Mouse (Mus musculus): ENCODE data around the gene Olfr320. TPM values are rescaled to one million over a fixed set of nuclear protein-coding genes. Genes with fewer than 3 reads are reported as not detected.
"Not testable (repeated sequence)": the region's sequence is repeated elsewhere in the genome, so short reads cannot be mapped to it uniquely, and the experiment has no call there.

Olfr320 gene
- polyA plus RNA-seq, 1 experiment: not detected

GRCm38 (mm10) chr11:58643350-58643749 is 37.5 kb upstream of the Olfr320 start:
- no peak overlapping the region for H3K4me3 ChIP-seq (ENCODE audit: control insufficient read depth, low read depth, low read length)
- peaks cover 3% of the 10 kb centered on the region for H3K4me1 ChIP-seq (ENCODE audit: control insufficient read depth, insufficient read depth, low read length)
- H3K36me3 ChIP-seq (ENCODE audit: control insufficient read depth, insufficient read depth, low read length): no peaks in the 10 kb centered on the region
- TF ChIP-seq CTCF (IDR thresholded peaks at IDR 0.05; ENCODE audit: control insufficient read depth, insufficient read depth, insufficient replicate concordance, low read depth, low read length) (peak; percentile 92; the same call in 1 of the 2 replicates), POLR2A (IDR thresholded peaks at IDR 0.05; ENCODE audit: control insufficient read depth, low read depth, low read length) (no peak)
- no peak overlapping the region for H3K27ac ChIP-seq (ENCODE audit: control insufficient read depth, insufficient read depth, low read depth, low read length)
- H3K27me3 ChIP-seq (ENCODE audit: control insufficient read depth, insufficient read depth, low read length): no peaks in the 10 kb centered on the region

- TF ChIP-seq CTCF (IDR thresholded peaks at IDR 0.05; ENCODE audit: control insufficient read depth, insufficient read depth, insufficient replicate concordance, low read depth, low read length) (no peak), POLR2A (IDR thresholded peaks at IDR 0.05; ENCODE audit: control insufficient read depth, low read depth, low read length) (no peak)
- no peaks in the 10 kb centered on the region for H3K36me3 ChIP-seq (ENCODE audit: control insufficient read depth, insufficient read depth, low read length)
These were observed 25.7 kb upstream of the Olfr320 start for GRCm38 (mm10) chr11:58655151-58655550.

GRCm38 (mm10) chr11:58658596-58658995 is 22.3 kb upstream of the Olfr320 start, which contains the start of gene Olfr322:
Olfr322 (plus strand) TSS chr11:58658782.
- H3K4me1 ChIP-seq (ENCODE audit: control insufficient read depth, insufficient read depth, low read length): no peaks in the 10 kb centered on the region
- no peak within 1 kb of the TSS for H3K27ac ChIP-seq (ENCODE audit: control insufficient read depth, insufficient read depth, low read depth, low read length)
- TF ChIP-seq POLR2A (IDR thresholded peaks at IDR 0.05; ENCODE audit: control insufficient read depth, low read depth, low read length): no peak
- H3K27me3 ChIP-seq (ENCODE audit: control insufficient read depth, insufficient read depth, low read length): no peaks in the 10 kb centered on the region
- H3K36me3 ChIP-seq (ENCODE audit: control insufficient read depth, insufficient read depth, low read length): no peaks in the 10 kb centered on the region
- H3K4me3 ChIP-seq (ENCODE audit: control insufficient read depth, low read depth, low read length): no peak within 1 kb of the TSS

More at GRCm38 (mm10) chr11:58655151-58655550, 25.7 kb upstream of the Olfr320 start:
- H3K4me1 ChIP-seq (ENCODE audit: control insufficient read depth, insufficient read depth, low read length): peaks cover 3% of the 10 kb centered on the region
- H3K4me3 ChIP-seq (ENCODE audit: control insufficient read depth, low read depth, low read length): no peak overlapping the region
- H3K27ac ChIP-seq (ENCODE audit: control insufficient read depth, insufficient read depth, low read depth, low read length): no peak overlapping the region
- no peaks in the 10 kb centered on the region for H3K27me3 ChIP-seq (ENCODE audit: control insufficient read depth, insufficient read depth, low read length)

GRCm38 (mm10) chr11:58669252-58669651 is 11.6 kb upstream of the Olfr320 start:
- H3K27me3 ChIP-seq (ENCODE audit: control insufficient read depth, insufficient read depth, low read length): no peaks in the 10 kb centered on the region
- no peaks in the 10 kb centered on the region for H3K36me3 ChIP-seq (ENCODE audit: control insufficient read depth, insufficient read depth, low read length)
- no peak for TF ChIP-seq CTCF (IDR thresholded peaks at IDR 0.05; ENCODE audit: control insufficient read depth, insufficient read depth, insufficient replicate concordance, low read depth, low read length)
- TF ChIP-seq POLR2A (IDR thresholded peaks at IDR 0.05; ENCODE audit: control insufficient read depth, low read depth, low read length): no peak
- H3K27ac ChIP-seq (ENCODE audit: control insufficient read depth, insufficient read depth, low read depth, low read length): no peak overlapping the region
- H3K4me1 ChIP-seq (ENCODE audit: control insufficient read depth, insufficient read depth, low read length): peaks cover 2% of the 10 kb centered on the region
- no peak overlapping the region for H3K4me3 ChIP-seq (ENCODE audit: control insufficient read depth, low read depth, low read length)

GRCm38 (mm10) chr11:58671825-58672224 is 9.1 kb upstream of the Olfr320 start:
- Histone ChIP-seq H3K36me3 (ENCODE audit: control insufficient read depth, insufficient read depth, low read length) (no peaks in the 10 kb centered on the region), H3K27ac (ENCODE audit: control insufficient read depth, insufficient read depth, low read depth, low read length) (no peak overlapping the region)
- TF ChIP-seq CTCF (IDR thresholded peaks at IDR 0.05; ENCODE audit: control insufficient read depth, insufficient read depth, insufficient replicate concordance, low read depth, low read length): no peak
- TF ChIP-seq POLR2A (IDR thresholded peaks at IDR 0.05; ENCODE audit: control insufficient read depth, low read depth, low read length): no peak

GRCm38 (mm10) chr11:58698862-58699261 is 18.0 kb downstream of the Olfr320 start, which contains the start of gene Olfr319:
Olfr319 (plus strand) TSS chr11:58699162.
- H3K4me3 ChIP-seq (ENCODE audit: control insufficient read depth, low read depth, low read length): no peak within 1 kb of the TSS
- no peaks in the 10 kb centered on the region for H3K4me1 ChIP-seq (ENCODE audit: control insufficient read depth, insufficient read depth, low read length)
- H3K27ac ChIP-seq (ENCODE audit: control insufficient read depth, insufficient read depth, low read depth, low read length): no peak within 1 kb of the TSS
- no peaks in the 10 kb centered on the region for H3K27me3 ChIP-seq (ENCODE audit: control insufficient read depth, insufficient read depth, low read length)
- no peak for TF ChIP-seq CTCF (IDR thresholded peaks at IDR 0.05; ENCODE audit: control insufficient read depth, insufficient read depth, insufficient replicate concordance, low read depth, low read length)
- no peak for TF ChIP-seq POLR2A (IDR thresholded peaks at IDR 0.05; ENCODE audit: control insufficient read depth, low read depth, low read length)
- no peaks in the 10 kb centered on the region for H3K36me3 ChIP-seq (ENCODE audit: control insufficient read depth, insufficient read depth, low read length)

More at GRCm38 (mm10) chr11:58671825-58672224, 9.1 kb upstream of the Olfr320 start:
- Histone ChIP-seq H3K27me3 (ENCODE audit: control insufficient read depth, insufficient read depth, low read length) (no peaks in the 10 kb centered on the region), H3K4me1 (ENCODE audit: control insufficient read depth, insufficient read depth, low read length) (no peaks in the 10 kb centered on the region), H3K4me3 (ENCODE audit: control insufficient read depth, low read depth, low read length) (no peak overlapping the region)

- Histone ChIP-seq H3K27ac (ENCODE audit: control insufficient read depth, insufficient read depth, low read depth, low read length) (no peak overlapping the region), H3K27me3 (ENCODE audit: control insufficient read depth, insufficient read depth, low read length) (no peaks in the 10 kb centered on the region), H3K4me1 (ENCODE audit: control insufficient read depth, insufficient read depth, low read length) (no peaks in the 10 kb centered on the region), H3K36me3 (ENCODE audit: control insufficient read depth, insufficient read depth, low read length) (no peaks in the 10 kb centered on the region), H3K4me3 (ENCODE audit: control insufficient read depth, low read depth, low read length) (no peak overlapping the region)
- TF ChIP-seq CTCF (IDR thresholded peaks at IDR 0.05; ENCODE audit: control insufficient read depth, insufficient read depth, insufficient replicate concordance, low read depth, low read length) (no peak), POLR2A (IDR thresholded peaks at IDR 0.05; ENCODE audit: control insufficient read depth, low read depth, low read length) (no peak)
These were observed 28.2 kb downstream of the Olfr320 start for GRCm38 (mm10) chr11:58709086-58709485.

GRCm38 (mm10) chr11:58717723-58718122 is 36.8 kb downstream of the Olfr320 start:
- not testable (repeated sequence) for H3K4me3 ChIP-seq (ENCODE audit: control insufficient read depth, low read depth, low read length); H3K27me3 ChIP-seq (ENCODE audit: control insufficient read depth, insufficient read depth, low read length); H3K36me3 ChIP-seq (ENCODE audit: control insufficient read depth, insufficient read depth, low read length); H3K4me1 ChIP-seq (ENCODE audit: control insufficient read depth, insufficient read depth, low read length); H3K27ac ChIP-seq (ENCODE audit: control insufficient read depth, insufficient read depth, low read depth, low read length)

Data from testis, adult 2 months (tissue).